In the genomic region with DNA sequence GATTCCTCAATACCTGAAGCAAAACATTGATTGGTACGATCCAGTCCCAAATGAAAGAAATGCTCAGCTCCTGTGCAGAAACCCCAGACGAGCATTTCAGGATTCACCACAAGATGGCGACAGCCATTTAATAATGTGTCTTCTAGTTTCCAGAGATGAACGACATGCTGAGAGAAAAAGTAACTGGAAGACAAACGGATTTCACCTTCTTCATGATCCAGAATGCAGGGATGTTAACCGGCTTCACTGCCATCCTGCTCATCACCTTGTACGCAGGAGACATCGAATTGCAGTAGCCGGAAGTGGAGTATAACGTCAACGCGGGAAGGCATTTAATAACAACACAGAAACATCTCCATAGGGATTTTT, we compare ENCODE assay signal across 7 mouse cellular contexts.
DNase-seq lines count a peak whose midpoint lies in the region; ATAC-seq and TF ChIP-seq lines count a peak whose summit lies in the region.

No protein-coding gene starts in this region.

- WGBS in embryonic facial prominence, embryonic 13.5 days: 37% methylated on average over 12 of the region's 12 CpGs
- WGBS in hindbrain, embryonic 10.5 days: 47% methylated on average over 12 of the region's 12 CpGs

- H3K36me3 ChIP-seq in MEL (ENCODE audit: control insufficient read depth in 1 of 2, insufficient read depth in 2 of 2, low read length in 2 of 2): no peaks in the 10 kb centered on the region
- H3K36me3 ChIP-seq in embryonic facial prominence, embryonic 13.5 days: no peaks in the 10 kb centered on the region
- no peaks in the 10 kb centered on the region for H3K36me3 ChIP-seq in hindbrain, embryonic 10.5 days

- TF ChIP-seq POLR2A in MEL (IDR thresholded peaks at IDR 0.05; ENCODE audit: control insufficient read depth in 1 of 2, insufficient read depth in 1 of 2, low read depth in 1 of 2, low read length in 2 of 2, poor library complexity in 1 of 2): no peak

- peak; percentile 51 to 76 (median 71) for TF ChIP-seq CTCF in MEL (IDR thresholded peaks at IDR 0.05 in 2 of 3, conservative IDR thresholded peaks at IDR 0.05 in 1 of 3; ENCODE audit: control insufficient read depth in 1 of 3, insufficient read depth in 1 of 3, low read depth in 2 of 3, low read length in 3 of 3, poor library complexity in 1 of 3, severe bottlenecking in 1 of 3)

- ATAC-seq in embryonic facial prominence, embryonic 13.5 days (ENCODE audit: insufficient number of reproducible peaks, insufficient read depth, low FRiP score, low TSS enrichment, low read depth): no peak
- ATAC-seq in megakaryocyte progenitor cell, adult 5-6 weeks (replicated peaks; ENCODE audit: poor library complexity): peak; percentile 82

- no peak overlapping the region for H3K9ac ChIP-seq in MEL (ENCODE audit: control insufficient read depth, low read depth, low read length, poor library complexity, severe bottlenecking)
- no peak overlapping the region for H3K9ac ChIP-seq in embryonic facial prominence, embryonic 13.5 days

- DNase-seq in MEL (ENCODE audit: low read depth, low spot score): peak; percentile 57
- peak; percentile 41 for DNase-seq in adrenal gland, postnatal 25 days
- DNase-seq in hindbrain, embryonic 10.5 days (ENCODE audit: low spot score): peak; percentile 61
- DNase-seq in layer of hippocampus, adult 9-11 months: peak; percentile 86
- peak; percentile 81 for DNase-seq in right cerebral cortex, postnatal 14 days

- H3K4me3 ChIP-seq in MEL (ENCODE audit: control insufficient read depth in 1 of 2, insufficient read depth in 1 of 2, low read depth in 2 of 2, low read length in 2 of 2): no peak overlapping the region
- H3K4me3 ChIP-seq in embryonic facial prominence, embryonic 13.5 days: no peak overlapping the region
- H3K4me3 ChIP-seq in hindbrain, embryonic 10.5 days: no peak overlapping the region

- no peak overlapping the region for H3K27ac ChIP-seq in MEL (ENCODE audit: control insufficient read depth, low read depth, low read length)
- H3K27ac ChIP-seq in embryonic facial prominence, embryonic 13.5 days: no peak overlapping the region
- no peak overlapping the region for H3K27ac ChIP-seq in hindbrain, embryonic 10.5 days

- TF ChIP-seq RAD21 in MEL (IDR thresholded peaks at IDR 0.05; ENCODE audit: low read depth, low read length): peak; percentile 80

- TF ChIP-seq EP300 in MEL (IDR thresholded peaks at IDR 0.05; ENCODE audit: low read depth in 1 of 2, low read length in 2 of 2): no peak

- H3K79me2 ChIP-seq in MEL (ENCODE audit: control insufficient read depth, insufficient read depth, low read length, poor library complexity): no peaks in the 10 kb centered on the region

- H3K27me3 ChIP-seq in MEL (ENCODE audit: control insufficient read depth in 1 of 2, insufficient read depth in 2 of 2, low read length in 2 of 2): no peaks in the 10 kb centered on the region
- no peaks in the 10 kb centered on the region for H3K27me3 ChIP-seq in embryonic facial prominence, embryonic 13.5 days
- H3K27me3 ChIP-seq in hindbrain, embryonic 10.5 days (ENCODE audit: insufficient read depth, poor library complexity, severe bottlenecking): no peaks in the 10 kb centered on the region

- no peaks in the 10 kb centered on the region for H3K9me3 ChIP-seq in MEL (replicated peaks; ENCODE audit: insufficient read depth, low read length)
- H3K9me3 ChIP-seq in embryonic facial prominence, embryonic 13.5 days: no peaks in the 10 kb centered on the region
- H3K9me3 ChIP-seq in hindbrain, embryonic 10.5 days: no peaks in the 10 kb centered on the region

- no peaks in the 10 kb centered on the region for H3K4me1 ChIP-seq in MEL (ENCODE audit: control insufficient read depth in 1 of 2, insufficient read depth in 2 of 2, low read length in 2 of 2)
- peaks cover 3% of the 10 kb centered on the region for H3K4me1 ChIP-seq in embryonic facial prominence, embryonic 13.5 days
- peaks cover 8% of the 10 kb centered on the region; the same call in 1 of the 2 replicates for H3K4me1 ChIP-seq in hindbrain, embryonic 10.5 days (replicated peaks)

- H3K4me2 ChIP-seq in embryonic facial prominence, embryonic 13.5 days: peak overlapping the region; percentile 32; the same call in 1 of the 2 replicates

TF ChIP-seq in MEL, 35 proteins besides CTCF, POLR2A, EP300 and RAD21:
- TF ChIP-seq RCOR1 (IDR thresholded peaks at IDR 0.05; ENCODE audit: low read depth, low read length) (no peak), SMC3 (IDR thresholded peaks at IDR 0.05; ENCODE audit: low read depth, low read length) (peak; percentile 72)
